Mouse (Mus musculus) erythroblast, embryonic 14.5 days (primary cell): ENCODE measurements around the gene Rpl35.

Source experiments
- GATA1 ChIP-seq: IDR thresholded peaks from 2 replicates; pipeline ENCODE4 v1.6.1; 2012; ENCODE audit warnings: low read length, inconsistent platforms, mixed read lengths
- TAL1 ChIP-seq: IDR thresholded peaks from 3 replicates; pipeline ENCODE4 v1.6.1; 2012; ENCODE audit warnings: low read length, inconsistent platforms, mixed read lengths

DNA sequence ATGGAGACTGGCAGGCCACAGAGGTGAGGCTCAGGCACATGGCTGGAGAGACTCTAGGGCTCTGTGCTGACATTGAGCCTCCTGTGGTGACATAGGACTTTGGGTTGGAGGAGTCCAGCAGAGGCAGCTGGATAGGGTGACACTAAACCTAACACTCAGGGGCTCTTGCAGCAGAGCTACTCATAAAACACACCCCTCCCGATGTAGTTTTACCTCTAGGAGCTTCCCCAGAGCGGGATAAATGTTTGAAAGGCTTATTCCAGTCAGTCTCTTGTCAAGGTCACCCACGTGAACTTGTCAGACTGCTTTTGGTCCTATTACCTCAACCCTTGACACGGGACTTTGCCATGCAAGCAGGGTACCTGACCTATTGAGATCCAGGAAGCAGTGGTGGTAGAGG, 6.0 kb downstream of the Rpl35 start:
- TF ChIP-seq TAL1 = no peak
- TF ChIP-seq GATA1 = no peak
